Mouse (Mus musculus) midbrain, postnatal 0 days (tissue): ENCODE data around the gene Iqcn. TPM values are rescaled to one million over a fixed set of nuclear protein-coding genes. Genes with fewer than 3 reads are reported as not detected.

Source experiments
- ATAC-seq: fragments of 200-750 bp; cut with Nextera tagmentation; 2 replicates; pipeline ENCODE4 v1.8.0; 2017; ENCODE audit warnings: moderate number of reproducible peaks, mild to moderate bottlenecking, moderate TSS enrichment, moderate library complexity; ENCODE audit not compliant: low FRiP score
- DNase-seq: peaks from one replicate; pipeline ENCODE4 v3.0.0-alpha.2; 2015; ENCODE audit warnings: low spot score
- H3K27ac ChIP-seq: fragments of 300-500 bp; sonication (generic); 2 replicates; pipeline ENCODE4 v1.5.1; 2014; ENCODE audit warnings: low read depth, mild to moderate bottlenecking, low read length, mixed read lengths
- H3K27me3 ChIP-seq: fragments of 300-500 bp; sonication (generic); 2 replicates; pipeline ENCODE4 v1.6.1; 2014; ENCODE audit warnings: low read length, control low read depth, mixed read lengths; ENCODE audit not compliant: insufficient read depth
- H3K36me3 ChIP-seq: fragments of 300-500 bp; sonication (generic); 2 replicates; pipeline ENCODE4 v1.6.1; 2014; ENCODE audit warnings: low read length, control low read depth, mixed read lengths; ENCODE audit not compliant: insufficient read depth
- H3K4me1 ChIP-seq: fragments of 300-500 bp; sonication (generic); 2 replicates; pipeline ENCODE4 v1.6.1; 2014; ENCODE audit warnings: mild to moderate bottlenecking, control low read depth, antibody characterized with exemption, low read length, mixed read lengths; ENCODE audit not compliant: insufficient read depth
- H3K4me2 ChIP-seq: fragments of 300-500 bp; sonication (generic); 2 replicates; pipeline ENCODE4 v1.6.1; 2014; ENCODE audit warnings: low read depth, mild to moderate bottlenecking, low read length, mixed read lengths; ENCODE audit not compliant: poor library complexity, severe bottlenecking
- H3K4me3 ChIP-seq: fragments of 300-500 bp; sonication (generic); 2 replicates; pipeline ENCODE4 v1.5.1; 2014; ENCODE audit warnings: low read depth, mild to moderate bottlenecking, low read length, moderate library complexity
- H3K9ac ChIP-seq: fragments of 300-500 bp; sonication (generic); replicated peaks from 2 replicates; pipeline ENCODE4 v1.6.1; 2014; ENCODE audit warnings: mild to moderate bottlenecking, low read length, moderate library complexity, mixed read lengths; ENCODE audit not compliant: poor library complexity, severe bottlenecking
- H3K9me3 ChIP-seq: fragments of 300-500 bp; sonication (generic); 2 replicates; pipeline ENCODE4 v1.6.1; 2016; ENCODE audit warnings: low read length, control low read depth
- CTCF ChIP-seq: IDR thresholded peaks from 2 replicates; pipeline ENCODE4 v1.5.1; 2016; ENCODE audit warnings: antibody characterized with exemption, mild to moderate bottlenecking
- WGBS: fragments of 180-500 bp; shearing (Covaris S2); extraction: QIAGEN DNeasy Blood & Tissue Kit; methylation state at CpG from one replicate; pipeline ENCODE4 v1.1.7; 2014; 5-methylcytosine and 5-hydroxymethylcytosine counted together
- polyA plus RNA-seq: library from polyadenylated mRNA; unstranded; fragments of >200 nt; fragmentation: Nextera tagmentation; extraction: Ambion mirVana; gene quantifications from 2 replicates; pipeline ENCODE4 v1.2.1, GENCODE M21; 2015
- total RNA-seq: library from RNA; depleted of rRNA; stranded (reverse); fragments of >200 nt; gene quantifications from 2 replicates; pipeline ENCODE4 v1.2.3, GENCODE M21; 2014

Gene Iqcn
- total and polyA plus RNA-seq, 2 experiments from 2014 or later = 0.06 to 0.22 TPM

DNA sequence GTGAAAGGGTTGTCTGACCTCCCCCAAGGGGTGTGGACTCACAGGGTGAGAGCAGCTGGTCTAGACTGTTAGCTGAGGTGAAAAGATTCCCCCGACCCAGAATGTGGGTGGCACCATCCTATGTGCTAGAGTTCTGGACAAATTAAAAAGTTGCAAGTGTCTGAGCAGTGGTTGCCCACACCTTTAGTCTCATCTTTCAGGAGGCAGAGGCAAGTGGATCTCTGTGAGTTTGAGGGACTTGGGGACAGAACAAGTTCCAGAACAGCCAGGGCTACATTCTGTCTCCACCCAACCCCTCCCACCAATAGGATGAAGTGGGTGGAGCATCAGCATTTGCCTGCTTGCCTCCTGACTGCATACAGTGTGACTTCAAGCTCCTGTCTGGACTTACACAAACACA, 58.9 kb downstream of the Iqcn start:
- no peaks in the 10 kb centered on the region for H3K9me3 ChIP-seq
- TF ChIP-seq CTCF = no peak
- no peak overlapping the region for H3K4me2 ChIP-seq
- no peak overlapping the region for H3K9ac ChIP-seq
- no peak for ATAC-seq
- H3K27me3 ChIP-seq = 0 out of 2 replicates have a peak, but pooled peaks cover 4% of the 10 kb centered on the region
- no peak overlapping the region for H3K4me3 ChIP-seq
- WGBS = 92% methylated on average over 1 of the region's 1 CpGs
- peaks cover 8% of the 10 kb centered on the region; the same call in 1 of the 2 replicates for H3K4me1 ChIP-seq
- peaks cover 18% of the 10 kb centered on the region for H3K36me3 ChIP-seq
- DNase-seq = no peak
- H3K27ac ChIP-seq = no peak overlapping the region

GRCm38 (mm10) chr8:70763354-70763753, 60.1 kb downstream of the Iqcn start:
- no peak overlapping the region for H3K4me2 ChIP-seq
- TF ChIP-seq CTCF = peak; percentile 81
- no peak overlapping the region for H3K27ac ChIP-seq
- no peak overlapping the region for H3K4me3 ChIP-seq
- H3K9ac ChIP-seq = no peak overlapping the region
- H3K27me3 ChIP-seq = 0 out of 2 replicates have a peak, but pooled peaks cover 4% of the 10 kb centered on the region
- 9% methylated on average over 3 of the region's 3 CpGs for WGBS
- DNase-seq (peak; percentile 21), ATAC-seq (no peak)
- H3K36me3 ChIP-seq = peaks cover 18% of the 10 kb centered on the region
- H3K4me1 ChIP-seq = peaks cover 8% of the 10 kb centered on the region; the same call in 1 of the 2 replicates
- no peaks in the 10 kb centered on the region for H3K9me3 ChIP-seq

DNA sequence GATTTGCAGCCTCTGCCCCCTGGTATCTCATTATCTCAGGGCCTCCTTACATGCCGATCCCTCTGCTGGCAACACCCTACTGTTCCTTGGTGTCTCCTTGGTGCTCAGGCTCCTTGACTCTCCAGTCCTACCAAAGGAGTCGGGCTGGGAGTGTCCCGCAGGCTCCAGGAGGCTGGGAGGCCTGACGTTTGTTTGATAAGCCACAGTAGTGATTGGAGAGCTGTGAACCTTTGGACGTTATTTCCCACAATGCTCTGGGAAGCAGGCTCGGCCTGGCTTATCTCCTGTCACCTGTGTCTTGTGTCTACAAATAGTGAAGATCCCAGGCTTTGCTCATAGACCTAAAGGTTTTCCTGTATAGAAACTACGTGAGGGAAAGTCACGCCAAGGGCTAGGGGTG, 60.8 kb downstream of the Iqcn start:
- ATAC-seq (no peak), DNase-seq (no peak)
- no peak overlapping the region for H3K4me2 ChIP-seq
- 87% methylated on average over 8 of the region's 8 CpGs for WGBS
- H3K27ac ChIP-seq = no peak overlapping the region
- TF ChIP-seq CTCF = no peak
- peaks cover 24% of the 10 kb centered on the region for H3K36me3 ChIP-seq
- H3K9ac ChIP-seq = no peak overlapping the region
- H3K4me3 ChIP-seq = no peak overlapping the region
- H3K4me1 ChIP-seq = peaks cover 8% of the 10 kb centered on the region; the same call in 1 of the 2 replicates
- H3K27me3 ChIP-seq = 0 out of 2 replicates have a peak, but pooled peaks cover 4% of the 10 kb centered on the region
- no peaks in the 10 kb centered on the region for H3K9me3 ChIP-seq

DNA sequence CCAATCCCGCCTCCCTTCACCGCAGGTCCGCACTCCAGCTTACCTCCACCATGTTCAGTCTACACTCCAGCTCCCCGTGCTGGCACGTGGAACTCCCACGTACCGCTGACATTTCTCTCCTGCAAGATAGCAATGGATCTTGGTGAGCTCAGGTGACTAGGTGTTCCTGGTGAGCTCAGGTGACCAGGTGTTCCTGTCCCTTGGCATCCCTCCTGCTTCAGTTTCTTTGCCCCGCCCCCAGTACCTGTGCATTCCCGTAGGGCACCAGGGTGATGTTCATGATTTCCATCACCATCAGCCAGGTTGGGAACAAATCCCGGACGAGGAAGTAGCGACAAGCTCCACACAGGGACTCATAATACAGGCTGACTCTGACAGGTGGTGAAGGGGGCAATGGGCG, 61.4 kb downstream of the Iqcn start:
- peaks cover 25% of the 10 kb centered on the region for H3K36me3 ChIP-seq
- 0 out of 2 replicates have a peak, but pooled peaks cover 4% of the 10 kb centered on the region for H3K27me3 ChIP-seq
- no peak overlapping the region for H3K4me3 ChIP-seq
- ATAC-seq (no peak), DNase-seq (no peak)
- peaks cover 7% of the 10 kb centered on the region; the same call in 1 of the 2 replicates for H3K4me1 ChIP-seq
- no peak for TF ChIP-seq CTCF
- no peak overlapping the region for H3K4me2 ChIP-seq
- no peak overlapping the region for H3K27ac ChIP-seq
- H3K9ac ChIP-seq = no peak overlapping the region
- no peaks in the 10 kb centered on the region for H3K9me3 ChIP-seq
- WGBS = 92% methylated on average over 13 of the region's 13 CpGs

DNA sequence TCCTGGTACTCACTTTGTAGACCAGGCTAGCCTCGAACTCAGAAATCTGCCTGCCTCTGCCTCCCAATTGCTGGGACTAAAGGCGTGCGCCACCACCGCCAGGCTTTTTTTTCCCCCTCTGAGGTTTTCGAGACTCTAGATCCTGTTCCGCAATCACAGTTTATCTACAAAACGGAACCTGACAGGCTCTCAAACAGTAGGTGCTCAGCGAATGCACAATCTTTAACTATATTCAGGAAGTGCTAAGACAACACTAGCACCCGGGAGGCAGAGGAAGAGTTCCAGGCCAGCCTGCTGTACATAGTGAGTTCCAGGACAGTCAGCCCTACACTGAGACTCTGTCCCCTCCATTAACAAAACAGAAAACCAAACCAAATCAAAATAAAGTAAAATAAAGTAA, 62.1 kb downstream of the Iqcn start:
- peaks cover 28% of the 10 kb centered on the region for H3K36me3 ChIP-seq
- H3K4me2 ChIP-seq = no peak overlapping the region; the same call in 1 of the 2 replicates
- peaks cover under 1% of the 10 kb centered on the region; the same call in 1 of the 2 replicates for H3K4me1 ChIP-seq
- 80% methylated on average over 9 of the region's 9 CpGs for WGBS
- ATAC-seq (no peak), DNase-seq (no peak)
- H3K9me3 ChIP-seq = no peaks in the 10 kb centered on the region
- peak overlapping the region; percentile 22; the same call in 1 of the 2 replicates for H3K4me3 ChIP-seq
- H3K9ac ChIP-seq = no peak overlapping the region
- no peak for TF ChIP-seq CTCF
- 0 out of 2 replicates have a peak, but pooled peaks cover 4% of the 10 kb centered on the region for H3K27me3 ChIP-seq
- H3K27ac ChIP-seq = no peak overlapping the region

GRCm38 (mm10) chr8:70765838-70766570, 62.7 kb downstream of the Iqcn start:
- Histone ChIP-seq H3K4me2 (peak overlapping the region; percentile 38), H3K27me3 (0 out of 2 replicates have a peak, but pooled peaks cover 4% of the 10 kb centered on the region), H3K4me1 (no peaks in the 10 kb centered on the region; the same call in 1 of the 2 replicates), H3K27ac (no peak overlapping the region), H3K9me3 (no peaks in the 10 kb centered on the region), H3K4me3 (peak overlapping the region; percentile 22), H3K9ac (peak overlapping the region; percentile 44; the same call in 1 of the 2 replicates), H3K36me3 (peaks cover 35% of the 10 kb centered on the region)
- no peak for TF ChIP-seq CTCF
- 5% methylated on average over 34 of the region's 34 CpGs for WGBS
- DNase-seq = no peak
- ATAC-seq = no peak
